Mouse (Mus musculus) neural tube, embryonic 13.5 days (tissue): ENCODE data around the gene Ehmt2. TPM values are rescaled to one million over a fixed set of nuclear protein-coding genes. Genes with fewer than 3 reads are reported as not detected.

Source experiments
- ATAC-seq: fragments of 200-750 bp; cut with Nextera tagmentation; 2 replicates; pipeline ENCODE4 v1.8.0; 2017; ENCODE audit warnings: low read depth, mild to moderate bottlenecking, moderate TSS enrichment, moderate library complexity
- H3K27ac ChIP-seq: fragments of 300-500 bp; sonication (generic); replicated peaks from 2 replicates; pipeline ENCODE4 v1.5.1; 2015; ENCODE audit warnings: moderate library complexity, mild to moderate bottlenecking, inconsistent platforms
- H3K27me3 ChIP-seq: fragments of 300-500 bp; sonication (generic); 2 replicates; pipeline ENCODE4 v1.6.1; 2015; ENCODE audit warnings: mild to moderate bottlenecking, inconsistent platforms
- H3K36me3 ChIP-seq: fragments of 300-500 bp; sonication (generic); 2 replicates; pipeline ENCODE4 v1.6.1; 2015; ENCODE audit warnings: mild to moderate bottlenecking, inconsistent platforms
- H3K4me1 ChIP-seq: fragments of 300-500 bp; sonication (generic); replicated peaks from 2 replicates; pipeline ENCODE4 v1.6.1; 2015; ENCODE audit warnings: inconsistent platforms
- H3K4me2 ChIP-seq: fragments of 300-500 bp; sonication (generic); 2 replicates; pipeline ENCODE4 v1.6.1; 2015; ENCODE audit warnings: inconsistent platforms, mild to moderate bottlenecking, moderate library complexity
- H3K4me3 ChIP-seq: fragments of 300-500 bp; sonication (generic); 2 replicates; pipeline ENCODE4 v1.5.1; 2015; ENCODE audit warnings: mild to moderate bottlenecking, inconsistent platforms
- H3K9ac ChIP-seq: fragments of 300-500 bp; sonication (generic); 2 replicates; pipeline ENCODE4 v1.6.1; 2015; ENCODE audit warnings: moderate library complexity, mild to moderate bottlenecking, inconsistent platforms
- H3K9me3 ChIP-seq: fragments of 300-500 bp; sonication (generic); 2 replicates; pipeline ENCODE4 v1.6.1; 2016; ENCODE audit warnings: inconsistent platforms
- WGBS: fragments of 180-500 bp; shearing (Covaris S2); methylation state at CpG from one replicate; pipeline ENCODE4 v1.1.7; 2015; 5-methylcytosine and 5-hydroxymethylcytosine counted together
- polyA plus RNA-seq: library from polyadenylated mRNA; unstranded; fragments of >200 nt; fragmentation: Nextera tagmentation; extraction: Ambion mirVana; gene quantifications from 2 replicates; pipeline ENCODE4 v1.2.1, GENCODE M21; 2015

Ehmt2 gene
- polyA plus RNA-seq, 1 experiment from 2014 or later: 86.8 TPM

DNA sequence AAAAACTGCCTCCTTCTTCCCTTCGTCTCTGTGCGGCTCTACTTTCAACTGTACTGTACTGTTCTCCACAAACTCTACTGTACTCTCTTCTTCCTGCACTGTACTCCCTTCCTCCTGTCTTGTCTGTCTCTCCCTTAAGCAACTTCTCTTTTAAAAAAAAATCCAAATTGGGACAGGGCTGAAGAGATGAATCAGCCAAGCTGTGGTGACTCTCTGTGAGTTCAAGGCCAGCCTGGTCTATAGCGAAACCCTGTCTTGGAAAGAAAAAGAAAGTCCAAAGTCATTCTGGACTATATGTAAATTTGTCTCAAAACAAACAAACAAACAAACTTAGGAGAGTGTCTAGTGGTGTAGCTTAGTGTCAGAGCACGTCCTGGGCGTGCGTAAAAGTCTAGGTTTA is 23.9 kb upstream of the Ehmt2 start:
- no peak overlapping the region for H3K4me3 ChIP-seq
- no peaks in the 10 kb centered on the region for H3K36me3 ChIP-seq
- no peak overlapping the region for H3K27ac ChIP-seq
- no peak overlapping the region for H3K4me2 ChIP-seq
- H3K9me3 ChIP-seq: no peaks in the 10 kb centered on the region
- no peak for ATAC-seq
- H3K27me3 ChIP-seq: no peaks in the 10 kb centered on the region
- WGBS: 88% methylated on average over 6 of the region's 6 CpGs
- H3K4me1 ChIP-seq: no peaks in the 10 kb centered on the region
- no peak overlapping the region for H3K9ac ChIP-seq

DNA sequence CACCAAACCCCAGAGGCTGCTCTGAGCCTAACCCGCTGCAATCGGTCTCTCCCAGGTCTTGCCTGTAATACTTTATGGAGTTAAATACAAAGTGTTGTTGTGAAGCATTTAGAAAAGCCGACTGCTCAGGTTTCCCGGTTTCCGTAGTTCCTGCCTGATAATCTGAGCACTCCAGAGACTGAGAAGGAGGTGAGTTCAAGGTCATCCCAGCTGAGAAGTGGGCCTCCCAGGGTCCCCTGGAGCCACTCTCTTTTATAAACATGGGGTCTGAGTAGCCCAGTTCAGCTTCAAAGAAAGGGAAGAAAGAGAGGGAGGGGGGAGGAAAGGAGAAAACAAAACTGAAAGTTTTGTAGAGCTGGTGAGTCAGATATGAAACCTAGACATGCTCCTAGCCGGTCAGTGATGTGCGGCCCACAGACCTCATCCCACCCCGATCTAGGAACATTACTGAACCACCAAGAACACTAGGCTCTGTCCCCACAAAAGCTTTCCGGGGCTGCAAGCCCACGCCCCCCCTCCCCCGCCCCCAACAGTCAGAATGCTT is 18.9 kb upstream of the Ehmt2 start, which contains the start of gene Zbtb12:
TSS of gene Zbtb12 (plus strand) at position 148 of the 544 bp plus-strand sequence.
- H3K4me1 ChIP-seq: no peaks in the 10 kb centered on the region
- H3K9ac ChIP-seq: no peak within 1 kb of the TSS
- no peaks in the 10 kb centered on the region for H3K36me3 ChIP-seq
- H3K4me3 ChIP-seq: no peak within 1 kb of the TSS
- H3K27ac ChIP-seq: no peak within 1 kb of the TSS
- H3K4me2 ChIP-seq: no peak within 1 kb of the TSS
- no peak for ATAC-seq
- H3K9me3 ChIP-seq: no peaks in the 10 kb centered on the region
- peaks cover 12% of the 10 kb centered on the region for H3K27me3 ChIP-seq
- 67% methylated on average over 11 of the region's 11 CpGs for WGBS

DNA sequence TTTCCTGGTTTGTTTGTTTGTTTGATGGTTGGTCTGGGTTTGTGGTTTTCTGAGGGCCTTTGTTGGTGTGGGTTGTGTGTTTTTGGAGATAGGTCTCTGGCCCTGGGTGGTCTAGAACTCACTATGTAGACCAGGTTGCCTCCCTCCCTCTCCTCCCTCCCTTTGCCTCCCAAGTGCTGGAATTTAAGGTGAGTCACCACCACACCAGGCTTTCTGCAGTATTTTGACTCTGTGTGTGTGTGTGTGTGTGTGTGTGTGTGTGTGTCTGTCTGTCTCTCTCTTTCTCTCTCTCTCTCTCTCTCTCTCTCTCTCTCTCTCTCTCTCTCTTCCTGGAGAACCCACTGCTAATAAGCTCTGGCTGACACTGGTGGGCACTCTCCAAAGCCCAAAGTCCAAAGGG is 17.1 kb upstream of the Ehmt2 start:
- ATAC-seq: no peak

DNA sequence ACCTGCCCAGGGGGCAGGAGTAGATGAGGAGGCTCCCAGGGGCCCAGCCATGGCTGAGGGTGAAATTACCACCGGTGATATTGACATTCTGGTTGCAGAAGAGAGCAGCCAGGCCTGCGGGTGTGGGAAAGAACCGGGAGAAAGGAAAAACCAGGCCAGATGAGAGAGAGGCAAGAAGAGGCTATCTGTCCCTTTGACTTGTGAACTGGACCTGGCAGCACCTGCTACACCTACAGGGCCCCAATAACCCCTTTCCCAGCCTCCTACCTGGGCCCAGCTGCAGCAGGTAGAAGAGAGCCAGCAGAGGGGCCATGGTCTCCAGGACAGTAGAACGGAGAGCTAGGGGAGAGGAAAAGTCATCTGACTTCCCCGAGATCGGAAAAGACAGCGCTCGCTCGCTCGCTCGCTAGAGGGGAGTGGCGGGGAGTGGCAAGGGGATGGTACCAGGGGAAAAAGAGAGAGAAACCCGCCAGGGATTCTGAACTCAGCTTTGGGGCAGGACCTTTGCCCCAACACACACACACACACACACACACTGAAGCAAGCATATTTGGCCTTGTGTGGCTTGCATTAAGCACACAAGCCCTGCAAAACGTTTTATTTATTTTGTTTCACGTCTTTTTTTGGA is 16.5 kb upstream of the Ehmt2 start, which contains the start of gene Gm20547:
TSS of gene Gm20547 (minus strand) at position 360 of the 628 bp plus-strand sequence.
- ATAC-seq: no peak
- H3K9ac ChIP-seq: peak within 1 kb of the TSS; percentile 45; the same call in 1 of the 2 replicates
- H3K36me3 ChIP-seq: no peaks in the 10 kb centered on the region
- H3K4me1 ChIP-seq: no peaks in the 10 kb centered on the region
- WGBS: 9% methylated on average over 15 of the region's 15 CpGs
- H3K4me2 ChIP-seq: peak within 1 kb of the TSS; percentile 22; the same call in 1 of the 2 replicates
- H3K27me3 ChIP-seq: peaks cover 12% of the 10 kb centered on the region
- H3K9me3 ChIP-seq: no peaks in the 10 kb centered on the region
- H3K4me3 ChIP-seq: no peak within 1 kb of the TSS
- no peak within 1 kb of the TSS for H3K27ac ChIP-seq

More for the DNA sequence above, 17.1 kb upstream of the Ehmt2 start:
- no peak overlapping the region for H3K4me3 ChIP-seq
- H3K4me2 ChIP-seq: no peak overlapping the region
- H3K4me1 ChIP-seq: no peaks in the 10 kb centered on the region
- H3K9ac ChIP-seq: no peak overlapping the region
- H3K9me3 ChIP-seq: no peaks in the 10 kb centered on the region
- no peaks in the 10 kb centered on the region for H3K36me3 ChIP-seq
- peaks cover 12% of the 10 kb centered on the region for H3K27me3 ChIP-seq
- no peak overlapping the region for H3K27ac ChIP-seq

DNA sequence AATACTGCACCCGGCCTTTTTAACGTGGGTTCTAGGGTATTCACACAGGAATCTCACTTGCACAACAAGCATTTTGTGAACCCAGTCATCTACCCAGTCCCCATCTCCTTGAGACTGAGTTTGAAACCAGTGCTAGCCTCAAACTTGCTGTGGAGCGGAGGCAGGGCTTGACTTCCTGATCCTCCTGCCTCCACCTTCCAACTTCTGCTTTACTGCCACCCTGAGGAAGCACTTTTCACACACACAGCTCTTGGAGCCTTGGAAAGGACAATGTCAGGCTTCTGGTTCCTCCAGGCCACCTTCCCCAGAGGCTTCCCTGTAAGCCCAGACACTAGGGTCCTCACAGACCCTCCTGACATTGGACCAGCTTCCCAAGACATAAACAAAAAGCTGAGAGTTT is 14.9 kb upstream of the Ehmt2 start:
- Histone ChIP-seq H3K9me3 (no peaks in the 10 kb centered on the region), H3K4me1 (no peaks in the 10 kb centered on the region), H3K27me3 (peaks cover 12% of the 10 kb centered on the region), H3K9ac (no peak overlapping the region), H3K27ac (no peak overlapping the region), H3K4me2 (no peak overlapping the region), H3K4me3 (no peak overlapping the region), H3K36me3 (no peaks in the 10 kb centered on the region)
- WGBS: 68% methylated on average over 3 of the region's 3 CpGs
- ATAC-seq: no peak

DNA sequence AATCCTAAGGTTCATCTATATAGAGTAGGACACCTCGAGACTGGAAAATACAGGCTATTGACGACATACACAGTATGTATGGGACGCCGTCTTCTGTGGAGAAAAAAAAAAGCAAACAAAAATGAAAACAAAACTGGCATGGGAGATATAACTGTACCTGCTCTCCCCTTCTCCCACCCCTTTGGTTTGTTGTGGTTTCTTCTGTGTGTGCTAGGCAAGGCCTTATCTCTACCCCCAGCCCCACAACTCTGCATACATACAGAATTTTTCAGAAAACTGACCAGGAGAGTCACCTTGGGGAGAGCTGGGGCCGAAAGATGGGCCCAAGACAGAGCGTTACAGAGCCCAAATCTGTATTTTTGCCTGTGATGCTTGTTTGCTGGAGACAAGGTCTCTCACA is 13.6 kb upstream of the Ehmt2 start:
- Histone ChIP-seq H3K36me3 (no peaks in the 10 kb centered on the region), H3K9me3 (no peaks in the 10 kb centered on the region), H3K4me3 (no peak overlapping the region), H3K27me3 (peaks cover 12% of the 10 kb centered on the region), H3K4me1 (no peaks in the 10 kb centered on the region), H3K9ac (no peak overlapping the region), H3K4me2 (no peak overlapping the region), H3K27ac (no peak overlapping the region)
- WGBS: 86% methylated on average over 6 of the region's 6 CpGs
- no peak for ATAC-seq

DNA sequence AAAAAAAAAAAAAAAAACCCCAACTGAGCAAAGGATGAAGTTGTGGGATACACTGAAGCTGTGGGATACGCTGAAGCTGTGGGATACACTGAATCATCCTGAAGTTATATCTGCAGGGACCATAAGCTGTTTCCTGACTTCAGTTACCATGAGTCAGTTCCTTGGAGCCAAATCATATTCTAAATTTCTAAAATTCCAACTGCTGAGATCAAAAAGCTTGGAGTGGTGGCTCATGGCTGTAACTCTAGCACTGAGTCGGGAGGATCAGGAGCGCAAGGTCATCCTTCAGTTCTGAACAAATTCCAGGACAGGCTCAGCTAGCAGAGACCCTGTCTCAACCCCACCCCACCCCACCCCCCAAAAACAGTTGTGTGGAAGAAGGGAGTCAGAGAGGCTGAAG is 12.7 kb upstream of the Ehmt2 start:
- Histone ChIP-seq H3K4me1 (no peaks in the 10 kb centered on the region), H3K4me3 (no peak overlapping the region), H3K4me2 (no peak overlapping the region), H3K36me3 (no peaks in the 10 kb centered on the region), H3K9ac (no peak overlapping the region), H3K9me3 (no peaks in the 10 kb centered on the region), H3K27ac (no peak overlapping the region), H3K27me3 (peaks cover 12% of the 10 kb centered on the region)
- WGBS: 90% methylated on average over 3 of the region's 3 CpGs
- ATAC-seq: no peak

DNA sequence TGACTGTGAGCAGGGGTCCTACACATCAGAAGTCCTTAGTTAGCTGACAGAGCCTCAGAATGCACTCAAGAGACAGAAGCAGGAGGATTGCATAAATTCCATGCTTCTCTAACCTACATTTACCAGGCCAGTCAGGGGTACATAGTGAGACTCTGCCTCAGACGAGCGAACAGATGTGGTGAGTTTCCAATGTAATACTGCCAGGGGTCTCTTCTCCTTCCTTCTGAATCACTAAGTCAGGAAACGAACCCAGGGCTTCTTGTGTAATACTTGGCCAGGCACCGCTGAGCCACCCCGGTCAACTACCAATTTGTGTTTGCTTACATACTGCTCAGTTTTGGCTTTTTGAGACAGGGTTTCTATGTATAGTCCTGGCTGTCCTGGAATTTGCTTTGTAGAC is 10.3 kb upstream of the Ehmt2 start:
- no peak overlapping the region for H3K4me3 ChIP-seq
- H3K27ac ChIP-seq: no peak overlapping the region
- no peak overlapping the region for H3K4me2 ChIP-seq
- no peaks in the 10 kb centered on the region for H3K9me3 ChIP-seq
- ATAC-seq: no peak
- no peaks in the 10 kb centered on the region for H3K4me1 ChIP-seq
- 88% methylated on average over 5 of the region's 5 CpGs for WGBS
- no peaks in the 10 kb centered on the region for H3K27me3 ChIP-seq
- H3K9ac ChIP-seq: no peak overlapping the region
- no peaks in the 10 kb centered on the region for H3K36me3 ChIP-seq

DNA sequence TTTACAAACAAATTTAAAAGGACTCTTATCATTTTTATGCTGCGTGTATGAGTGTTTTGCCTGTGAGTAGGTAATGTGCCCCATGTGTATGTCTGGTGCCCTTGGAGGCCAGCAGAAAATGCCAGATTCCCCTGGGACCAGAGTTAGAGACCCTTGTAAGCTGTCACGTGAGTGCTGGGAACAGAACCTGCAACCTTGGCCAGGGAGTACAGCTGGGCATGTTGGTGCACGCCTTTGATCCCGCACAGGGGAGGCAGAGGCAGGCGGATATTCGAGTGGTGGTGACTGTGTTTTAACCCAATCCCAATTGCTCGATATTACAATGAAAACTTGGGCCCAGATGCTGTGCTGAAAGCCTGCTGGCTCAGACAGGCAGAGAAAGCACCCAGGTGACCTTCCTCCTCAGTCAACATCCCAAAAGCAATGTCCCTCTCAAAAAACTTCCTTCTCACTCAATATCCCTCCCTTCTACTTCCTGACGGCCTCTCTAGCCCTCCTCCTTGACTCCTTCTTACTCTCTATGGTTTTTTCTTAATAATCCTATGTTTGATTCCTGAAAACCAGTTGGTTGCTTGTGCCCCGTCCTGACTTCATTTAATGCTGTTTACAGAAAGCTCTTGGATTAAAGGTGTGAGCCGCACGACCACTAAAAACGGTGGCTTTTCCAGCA is 8.1 kb upstream of the Ehmt2 start:
- ATAC-seq: no peak
- Histone ChIP-seq H3K9me3 (no peaks in the 10 kb centered on the region), H3K36me3 (no peaks in the 10 kb centered on the region), H3K4me3 (no peak overlapping the region), H3K4me2 (no peak overlapping the region), H3K27ac (no peak overlapping the region), H3K27me3 (no peaks in the 10 kb centered on the region), H3K4me1 (peaks cover 8% of the 10 kb centered on the region), H3K9ac (no peak overlapping the region)
- 91% methylated on average over 12 of the region's 12 CpGs for WGBS

DNA sequence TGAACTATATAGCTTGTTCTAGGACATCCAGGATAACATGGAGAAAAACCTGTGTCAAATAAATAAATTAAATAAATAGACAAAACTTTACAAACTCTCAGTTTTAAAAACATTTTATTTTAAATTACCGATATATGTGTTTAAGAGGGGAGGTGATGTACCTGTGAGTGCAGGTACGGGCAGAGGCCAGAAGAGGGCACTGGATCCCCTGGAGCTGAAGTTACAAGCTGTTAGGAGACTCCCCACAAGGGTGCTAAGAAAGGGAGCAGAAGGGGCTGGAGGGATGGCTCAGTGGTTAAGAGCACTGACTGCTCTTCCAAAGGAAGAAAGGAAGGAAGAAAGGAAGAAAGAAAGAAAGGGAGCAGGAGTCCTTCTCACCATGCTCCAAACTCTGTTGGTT is 6.9 kb upstream of the Ehmt2 start:
- ATAC-seq: no peak
- WGBS: 98% methylated on average over 2 of the region's 2 CpGs

DNA sequence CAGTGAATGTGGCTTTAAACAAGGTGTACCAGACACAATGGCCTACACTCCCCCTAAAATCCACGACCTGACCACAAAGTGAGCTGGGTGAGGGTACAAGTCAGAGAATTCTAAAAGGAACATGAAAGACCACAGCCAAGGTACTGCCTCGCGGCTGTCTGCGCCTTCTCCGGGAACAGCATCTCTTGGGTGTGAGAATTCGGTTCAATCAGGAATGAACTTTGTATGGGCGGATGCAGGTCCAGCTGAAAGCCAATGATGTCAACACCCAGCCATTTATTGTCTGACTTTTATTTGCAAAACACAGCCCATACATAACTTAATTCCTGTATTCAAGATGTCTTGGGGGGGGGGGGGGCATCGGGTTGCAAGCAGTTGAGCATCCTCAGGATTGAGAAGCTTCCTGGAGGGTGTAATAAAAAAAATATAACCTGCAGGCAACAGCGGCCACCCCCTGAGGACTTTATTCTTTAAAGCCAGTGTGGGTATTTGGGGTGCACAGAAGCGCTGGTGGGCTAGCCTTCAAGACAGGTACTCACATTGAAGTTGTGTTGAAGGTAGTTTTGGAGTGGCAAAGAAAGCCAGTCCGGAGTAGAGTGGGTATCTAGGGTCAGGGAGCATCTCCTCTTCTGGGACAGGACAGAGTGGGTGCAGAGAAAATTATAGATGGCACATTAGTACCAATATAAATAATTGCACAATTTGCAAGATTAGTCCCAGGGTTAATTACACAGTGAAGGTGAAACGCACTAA is 5.0 kb upstream of the Ehmt2 start:
- H3K4me3 ChIP-seq: peak overlapping the region; percentile 80
- peaks cover 36% of the 10 kb centered on the region for H3K4me1 ChIP-seq
- WGBS: 71% methylated on average over 12 of the region's 12 CpGs
- peaks cover 8% of the 10 kb centered on the region for H3K36me3 ChIP-seq
- peak overlapping the region; percentile 88 for H3K27ac ChIP-seq
- peak overlapping the region; percentile 94 for H3K4me2 ChIP-seq
- ATAC-seq: no peak
- no peaks in the 10 kb centered on the region for H3K9me3 ChIP-seq
- peak overlapping the region; percentile 93 for H3K9ac ChIP-seq
- H3K27me3 ChIP-seq: no peaks in the 10 kb centered on the region

More for the DNA sequence above, 6.9 kb upstream of the Ehmt2 start:
- Histone ChIP-seq H3K36me3 (peaks cover 7% of the 10 kb centered on the region), H3K9me3 (no peaks in the 10 kb centered on the region), H3K4me2 (no peak overlapping the region), H3K27me3 (no peaks in the 10 kb centered on the region), H3K9ac (no peak overlapping the region), H3K4me1 (peaks cover 20% of the 10 kb centered on the region), H3K4me3 (no peak overlapping the region), H3K27ac (no peak overlapping the region)

DNA sequence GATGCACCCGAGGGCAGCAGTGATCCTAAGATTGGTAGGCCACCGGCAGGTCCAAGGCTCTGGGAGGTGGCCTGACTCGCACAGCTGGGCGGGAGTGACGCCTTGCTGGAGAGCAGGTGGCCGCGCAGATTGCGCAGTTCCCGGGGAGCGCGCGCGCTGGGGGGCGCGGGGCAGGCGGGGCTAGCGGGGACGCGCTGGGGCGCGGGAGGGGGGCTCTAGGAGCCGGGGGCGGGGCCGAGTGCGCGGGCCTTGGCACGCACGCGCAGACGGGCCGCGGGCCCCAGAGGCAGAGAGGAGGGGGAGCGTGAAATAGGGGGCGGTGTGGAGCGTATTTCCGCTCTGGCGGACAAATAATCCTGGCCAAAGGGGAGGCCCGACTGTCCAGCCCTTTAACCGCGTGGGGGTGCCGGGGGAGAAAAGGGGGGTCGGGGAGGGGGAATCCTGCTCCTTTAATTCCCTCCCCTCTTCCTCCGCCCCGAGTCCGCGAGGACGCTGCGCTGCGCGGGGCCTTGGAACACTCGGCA is 4.1 kb upstream of the Ehmt2 start:
- under 1% methylated on average over 27 of the region's 51 CpGs for WGBS
- Histone ChIP-seq H3K27me3 (no peaks in the 10 kb centered on the region), H3K27ac (peak overlapping the region; percentile 95), H3K4me2 (peak overlapping the region; percentile 94), H3K36me3 (peaks cover 8% of the 10 kb centered on the region), H3K4me1 (peaks cover 36% of the 10 kb centered on the region), H3K4me3 (peak overlapping the region; percentile 80), H3K9ac (peak overlapping the region; percentile 93), H3K9me3 (no peaks in the 10 kb centered on the region)
- ATAC-seq: peak; percentile 89
